Mouse (Mus musculus): Measurements from ENCODE around the gene Ptgis. TPM values are rescaled to one million over a fixed set of nuclear protein-coding genes. Genes with fewer than 3 reads are reported as not detected.

Ptgis gene
- polyA plus RNA-seq, 1 experiment from 2014 or later: 17.7 TPM

GRCm38 (mm10) chr2:167265806-167266205 lies 25.4 kb upstream of the Ptgis start:
- Histone ChIP-seq H3K4me3 (replicated peaks; ENCODE audit: low read depth, low read length) (no peak overlapping the region), H3K9ac (ENCODE audit: low read depth, low read length) (no peak overlapping the region), H3K4me2 (ENCODE audit: low read length) (no peak overlapping the region), H3K27ac (no peak overlapping the region), H3K27me3 (ENCODE audit: insufficient read depth, low read length) (no peaks in the 10 kb centered on the region), H3K4me1 (replicated peaks; ENCODE audit: insufficient read depth, low read length) (no peaks in the 10 kb centered on the region), H3K9me3 (replicated peaks; ENCODE audit: low read length) (no peaks in the 10 kb centered on the region), H3K36me3 (ENCODE audit: insufficient read depth, low read length) (no peaks in the 10 kb centered on the region)
- DNase-seq (ENCODE audit: low spot score) (no peak), ATAC-seq (replicated peaks; ENCODE audit: low FRiP score, low read depth) (no peak)
- no peak for TF ChIP-seq CTCF (IDR thresholded peaks at IDR 0.05; ENCODE audit: low read depth)
- WGBS: 48% methylated on average over 4 of the region's 5 CpGs

- Histone ChIP-seq H3K4me2 (ENCODE audit: low read length) (no peak overlapping the region), H3K9me3 (replicated peaks; ENCODE audit: low read length) (no peaks in the 10 kb centered on the region), H3K36me3 (ENCODE audit: insufficient read depth, low read length) (no peaks in the 10 kb centered on the region), H3K27me3 (ENCODE audit: insufficient read depth, low read length) (no peaks in the 10 kb centered on the region), H3K4me1 (replicated peaks; ENCODE audit: insufficient read depth, low read length) (no peaks in the 10 kb centered on the region), H3K27ac (no peak overlapping the region), H3K4me3 (replicated peaks; ENCODE audit: low read depth, low read length) (no peak overlapping the region), H3K9ac (ENCODE audit: low read depth, low read length) (no peak overlapping the region)
- 73% methylated on average over 2 of the region's 2 CpGs for WGBS
- DNase-seq (ENCODE audit: low spot score) (no peak), ATAC-seq (replicated peaks; ENCODE audit: low FRiP score, low read depth) (0 out of 2 replicates have a peak, but pooled peaks have one; percentile 21)
- TF ChIP-seq CTCF (IDR thresholded peaks at IDR 0.05; ENCODE audit: low read depth): no peak
Measured at GRCm38 (mm10) chr2:167265021-167265420, 24.6 kb upstream of the Ptgis start.

- no peak overlapping the region for H3K27ac ChIP-seq
- H3K4me3 ChIP-seq (replicated peaks; ENCODE audit: low read depth, low read length): no peak overlapping the region
- no peak overlapping the region for H3K4me2 ChIP-seq (ENCODE audit: low read length)
- no peaks in the 10 kb centered on the region for H3K27me3 ChIP-seq (ENCODE audit: insufficient read depth, low read length)
- H3K9me3 ChIP-seq (replicated peaks; ENCODE audit: low read length): no peaks in the 10 kb centered on the region
- H3K9ac ChIP-seq (ENCODE audit: low read depth, low read length): no peak overlapping the region
- no peaks in the 10 kb centered on the region for H3K36me3 ChIP-seq (ENCODE audit: insufficient read depth, low read length)
- ATAC-seq (replicated peaks; ENCODE audit: low FRiP score, low read depth) (no peak), DNase-seq (ENCODE audit: low spot score) (no peak)
- no peak for TF ChIP-seq CTCF (IDR thresholded peaks at IDR 0.05; ENCODE audit: low read depth)
- 76% methylated on average over 11 of the region's 11 CpGs for WGBS
- no peaks in the 10 kb centered on the region for H3K4me1 ChIP-seq (replicated peaks; ENCODE audit: insufficient read depth, low read length)
Measured at GRCm38 (mm10) chr2:167263931-167264330, 23.5 kb upstream of the Ptgis start.

DNA sequence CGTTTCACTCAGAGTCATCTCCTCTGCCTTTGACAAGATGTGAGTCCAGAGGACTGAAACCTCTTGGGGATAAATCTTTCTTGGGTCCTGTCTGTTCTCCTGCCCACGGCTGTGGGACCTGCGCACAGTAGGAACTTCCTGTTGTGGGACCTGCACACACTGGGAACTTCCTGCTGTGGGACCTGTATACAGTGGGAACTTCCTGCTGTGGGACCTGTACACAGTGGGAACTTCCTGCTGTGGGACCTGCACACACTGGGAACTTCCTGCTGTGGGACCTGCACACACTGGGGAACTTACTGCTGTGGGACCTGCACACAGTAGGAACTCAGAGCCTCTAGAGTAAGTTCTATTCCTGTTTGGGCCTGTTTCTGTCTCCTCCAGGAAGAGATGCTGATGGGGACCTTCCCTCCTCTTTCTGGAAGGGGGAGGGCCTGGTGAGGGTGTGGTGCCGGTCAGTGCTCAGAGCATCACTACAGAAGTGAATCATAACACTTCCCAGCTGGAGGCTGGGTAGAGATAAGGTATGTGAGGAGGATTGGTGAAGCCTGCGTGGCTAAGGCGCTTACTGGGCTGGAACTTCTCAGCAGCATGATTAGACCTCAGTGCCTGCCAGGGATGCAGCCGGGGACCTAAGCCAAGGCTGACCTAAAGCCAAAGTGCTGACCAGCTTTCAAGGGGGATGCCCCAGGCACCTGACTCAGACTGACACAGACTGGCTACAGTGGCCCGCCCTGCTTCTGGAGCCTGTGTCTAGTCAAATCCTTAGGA lies 22.8 kb upstream of the Ptgis start:
- Histone ChIP-seq H3K36me3 (ENCODE audit: insufficient read depth, low read length) (no peaks in the 10 kb centered on the region), H3K9me3 (replicated peaks; ENCODE audit: low read length) (no peaks in the 10 kb centered on the region), H3K27me3 (ENCODE audit: insufficient read depth, low read length) (no peaks in the 10 kb centered on the region), H3K4me1 (replicated peaks; ENCODE audit: insufficient read depth, low read length) (no peaks in the 10 kb centered on the region), H3K9ac (ENCODE audit: low read depth, low read length) (no peak overlapping the region), H3K4me3 (replicated peaks; ENCODE audit: low read depth, low read length) (no peak overlapping the region), H3K27ac (no peak overlapping the region), H3K4me2 (ENCODE audit: low read length) (no peak overlapping the region)
- 78% methylated on average over 8 of the region's 8 CpGs for WGBS
- no peak for ATAC-seq (replicated peaks; ENCODE audit: low FRiP score, low read depth)
- no peak for DNase-seq (ENCODE audit: low spot score)
- TF ChIP-seq CTCF (IDR thresholded peaks at IDR 0.05; ENCODE audit: low read depth): no peak

DNA sequence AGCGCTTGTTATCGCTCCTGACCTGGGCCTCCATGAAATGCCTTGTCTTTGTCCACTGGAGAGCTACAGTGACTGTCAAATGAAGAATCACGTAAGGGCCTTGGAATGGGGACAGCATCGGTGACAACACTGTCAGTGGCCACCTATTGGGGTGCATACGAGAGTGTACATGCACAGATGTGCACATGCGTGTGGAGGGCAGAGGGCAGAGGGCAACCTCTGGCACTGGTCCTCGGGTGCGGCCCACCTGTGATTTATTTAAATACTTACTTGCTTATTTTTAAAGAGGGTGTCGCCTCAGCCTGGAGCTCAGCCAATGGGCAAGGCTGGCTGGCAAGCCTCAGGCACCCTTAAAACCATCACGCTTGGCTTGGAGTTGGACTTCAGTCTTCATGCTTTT lies 22.0 kb upstream of the Ptgis start:
- no peak for TF ChIP-seq CTCF (IDR thresholded peaks at IDR 0.05; ENCODE audit: low read depth)
- 89% methylated on average over 10 of the region's 10 CpGs for WGBS
- H3K4me3 ChIP-seq (replicated peaks; ENCODE audit: low read depth, low read length): no peak overlapping the region
- H3K4me1 ChIP-seq (replicated peaks; ENCODE audit: insufficient read depth, low read length): no peaks in the 10 kb centered on the region
- H3K36me3 ChIP-seq (ENCODE audit: insufficient read depth, low read length): no peaks in the 10 kb centered on the region
- DNase-seq (ENCODE audit: low spot score) (no peak), ATAC-seq (replicated peaks; ENCODE audit: low FRiP score, low read depth) (no peak)
- H3K9ac ChIP-seq (ENCODE audit: low read depth, low read length): no peak overlapping the region
- no peaks in the 10 kb centered on the region for H3K27me3 ChIP-seq (ENCODE audit: insufficient read depth, low read length)
- H3K4me2 ChIP-seq (ENCODE audit: low read length): no peak overlapping the region
- H3K9me3 ChIP-seq (replicated peaks; ENCODE audit: low read length): no peaks in the 10 kb centered on the region
- no peak overlapping the region for H3K27ac ChIP-seq

- no peaks in the 10 kb centered on the region for H3K4me1 ChIP-seq (replicated peaks; ENCODE audit: insufficient read depth, low read length)
- no peak for TF ChIP-seq CTCF (IDR thresholded peaks at IDR 0.05; ENCODE audit: low read depth)
- H3K9me3 ChIP-seq (replicated peaks; ENCODE audit: low read length): no peaks in the 10 kb centered on the region
- H3K27me3 ChIP-seq (ENCODE audit: insufficient read depth, low read length): no peaks in the 10 kb centered on the region
- no peak overlapping the region for H3K27ac ChIP-seq
- no peak overlapping the region for H3K4me2 ChIP-seq (ENCODE audit: low read length)
- WGBS: 52% methylated on average over 4 of the region's 4 CpGs
- no peak overlapping the region for H3K9ac ChIP-seq (ENCODE audit: low read depth, low read length)
- ATAC-seq (replicated peaks; ENCODE audit: low FRiP score, low read depth): no peak
- no peaks in the 10 kb centered on the region for H3K36me3 ChIP-seq (ENCODE audit: insufficient read depth, low read length)
- DNase-seq (ENCODE audit: low spot score): no peak
- H3K4me3 ChIP-seq (replicated peaks; ENCODE audit: low read depth, low read length): no peak overlapping the region
Measured at GRCm38 (mm10) chr2:167261106-167261505, 20.7 kb upstream of the Ptgis start.

DNA sequence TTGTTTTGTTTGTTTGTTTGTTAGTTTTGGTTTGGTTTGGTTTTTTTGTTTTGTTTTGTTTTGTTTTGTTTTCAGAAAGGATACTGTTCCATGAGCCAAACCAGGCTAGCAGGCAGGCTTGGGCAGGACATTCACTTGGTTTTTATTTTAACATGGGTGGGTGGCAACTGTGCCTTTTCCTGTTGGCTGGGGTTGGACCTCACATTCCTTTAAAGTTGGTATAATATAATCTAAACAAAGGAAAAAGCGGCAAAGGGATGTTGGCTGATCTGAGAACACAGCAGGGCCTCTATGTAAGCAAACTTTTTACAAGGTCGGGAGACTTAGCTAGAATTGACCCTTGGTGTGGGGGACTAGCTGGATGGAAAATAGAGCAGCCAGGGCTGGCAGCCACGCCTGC lies 17.4 kb upstream of the Ptgis start:
- H3K27ac ChIP-seq: no peak overlapping the region
- H3K4me2 ChIP-seq (ENCODE audit: low read length): no peak overlapping the region
- ATAC-seq (replicated peaks; ENCODE audit: low FRiP score, low read depth) (no peak), DNase-seq (ENCODE audit: low spot score) (no peak)
- H3K9ac ChIP-seq (ENCODE audit: low read depth, low read length): no peak overlapping the region
- no peaks in the 10 kb centered on the region for H3K36me3 ChIP-seq (ENCODE audit: insufficient read depth, low read length)
- no peak overlapping the region for H3K4me3 ChIP-seq (replicated peaks; ENCODE audit: low read depth, low read length)
- TF ChIP-seq CTCF (IDR thresholded peaks at IDR 0.05; ENCODE audit: low read depth): no peak
- WGBS: 45% methylated on average over 3 of the region's 3 CpGs
- no peaks in the 10 kb centered on the region for H3K4me1 ChIP-seq (replicated peaks; ENCODE audit: insufficient read depth, low read length)
- H3K9me3 ChIP-seq (replicated peaks; ENCODE audit: low read length): no peaks in the 10 kb centered on the region
- no peaks in the 10 kb centered on the region for H3K27me3 ChIP-seq (ENCODE audit: insufficient read depth, low read length)
